Mouse (Mus musculus) lung, adult 2 months (tissue): ENCODE results near the gene Stat3. TPM values are rescaled to one million over a fixed set of nuclear protein-coding genes. Genes with fewer than 3 reads are reported as not detected.

Experiments
- DNase-seq: peaks from one replicate; pipeline ENCODE4 v3.0.0; 2022
- H3K4me1 ChIP-seq: fragments of 200-500 bp; 2 replicates; pipeline ENCODE4 v1.6.1; 2011; ENCODE audit warnings: low read length; ENCODE audit not compliant: control insufficient read depth, insufficient read depth
- H3K4me3 ChIP-seq: fragments of 200-500 bp; replicated peaks from 2 replicates; pipeline ENCODE3; 2011; ENCODE audit warnings: low read depth, mild to moderate bottlenecking, control low read depth, low read length; ENCODE audit errors: extremely low read depth
- CTCF ChIP-seq: fragments of 200-500 bp; IDR thresholded peaks from 2 replicates; pipeline ENCODE4 v1.5.1; 2011; ENCODE audit warnings: mild to moderate bottlenecking, low read length, control low read depth; ENCODE audit not compliant: insufficient read depth
- POLR2A ChIP-seq: fragments of 200-500 bp; IDR thresholded peaks from 2 replicates; pipeline ENCODE4 v1.6.1; 2011; ENCODE audit warnings: low read depth, mild to moderate bottlenecking, control low read depth, low read length, borderline replicate concordance; ENCODE audit errors: extremely low read depth
- WGBS: fragments of 180-500 bp; shearing (Covaris S2); methylation state at CpG from one replicate; pipeline ENCODE4 v1.1.7; 2018; 5-methylcytosine and 5-hydroxymethylcytosine counted together
- polyA plus RNA-seq: library from polyadenylated mRNA; depleted of rRNA; stranded (reverse); fragments of >200 nt; gene quantifications from 2 replicates; pipeline ENCODE4 v1.2.3, GENCODE M21; 2012

The Stat3 gene
- polyA plus RNA-seq, 1 experiment, result 147 TPM

DNA sequence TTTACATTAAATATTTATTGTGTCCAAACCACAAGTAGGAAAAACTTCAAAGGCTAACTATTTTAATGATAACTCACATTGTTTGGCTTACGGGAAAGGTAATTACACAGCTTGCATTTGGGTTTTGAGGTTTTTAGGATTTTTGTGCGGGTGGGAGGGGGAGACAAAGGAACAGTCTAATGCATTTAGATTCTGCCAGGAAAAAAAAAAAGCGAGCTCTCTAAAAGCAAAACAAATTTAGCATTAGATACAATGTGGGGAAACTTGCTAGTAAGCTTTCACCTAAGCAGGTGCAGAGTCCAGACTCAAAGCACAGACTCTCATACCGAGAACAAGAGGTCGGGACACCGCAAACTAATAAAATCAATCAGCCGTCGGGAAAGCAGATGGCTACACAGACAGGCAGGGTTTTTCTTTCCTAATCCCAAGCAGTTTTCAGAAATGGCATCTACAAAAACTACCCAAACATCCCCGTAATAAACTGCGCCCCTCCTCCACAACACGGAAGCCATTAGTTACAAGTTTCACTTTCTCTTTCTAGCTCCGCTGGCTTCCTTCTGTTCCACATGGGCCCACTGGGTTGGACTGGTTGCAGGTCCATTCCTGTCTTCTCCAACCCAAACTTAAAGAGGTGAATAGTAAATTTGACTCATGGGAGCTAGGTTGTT lies 8.0 kb downstream of the Stat3 start:
- DNase-seq, result peak; percentile 42
- WGBS, result 21% methylated on average over 12 of the region's 12 CpGs
- H3K4me3 ChIP-seq, result peak overlapping the region; percentile 64
- peaks cover 28% of the 10 kb centered on the region for H3K4me1 ChIP-seq
- TF ChIP-seq POLR2A (no peak), CTCF (no peak)

DNA sequence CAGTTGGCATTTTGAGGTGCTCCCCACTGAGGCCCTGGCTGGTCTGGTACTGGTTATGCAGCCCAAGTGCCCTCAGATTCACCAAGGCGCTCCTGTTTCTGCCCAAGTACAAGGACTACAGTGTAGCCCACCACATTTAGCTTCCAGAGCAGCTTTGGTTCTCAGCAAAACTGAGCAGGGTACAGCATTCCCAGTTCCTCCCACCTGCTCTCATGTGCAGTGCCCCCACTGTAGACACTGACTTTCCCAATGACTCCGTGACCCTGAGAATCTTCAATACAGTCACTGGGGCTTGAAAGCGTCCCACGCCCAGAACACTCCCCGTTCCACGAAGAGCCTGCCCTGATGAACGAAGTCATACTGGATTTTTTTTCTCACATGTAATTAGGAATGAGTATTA lies 8.7 kb downstream of the Stat3 start:
- TF ChIP-seq POLR2A, result no peak
- no peak for TF ChIP-seq CTCF
- H3K4me3 ChIP-seq, result no peak overlapping the region
- peaks cover 23% of the 10 kb centered on the region for H3K4me1 ChIP-seq
- 54% methylated on average over 7 of the region's 7 CpGs for WGBS
- no peak for DNase-seq

DNA sequence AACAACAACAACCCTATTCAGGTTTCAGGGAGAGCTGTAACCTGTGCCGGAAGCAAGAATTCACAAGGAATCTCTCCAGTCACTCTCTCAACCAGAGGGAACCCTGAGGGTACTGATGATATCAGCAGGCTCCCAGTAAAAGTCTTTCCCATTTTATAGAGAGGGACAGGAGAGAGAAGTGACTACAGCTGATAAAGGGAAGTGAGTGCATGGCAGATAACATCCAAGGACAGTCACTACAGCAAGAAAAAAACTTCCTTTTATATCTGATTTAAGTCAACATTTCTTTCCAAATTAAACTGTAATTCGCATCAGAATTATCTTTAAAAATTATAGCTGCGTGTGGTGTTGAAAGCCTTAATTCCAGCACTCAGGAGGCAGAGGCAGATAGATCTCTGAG lies 12.0 kb downstream of the Stat3 start:
- TF ChIP-seq POLR2A (no peak), CTCF (no peak)
- Histone ChIP-seq H3K4me1 (peaks cover 9% of the 10 kb centered on the region), H3K4me3 (no peak overlapping the region)
- 78% methylated on average over 3 of the region's 3 CpGs for WGBS
- DNase-seq, result no peak

DNA sequence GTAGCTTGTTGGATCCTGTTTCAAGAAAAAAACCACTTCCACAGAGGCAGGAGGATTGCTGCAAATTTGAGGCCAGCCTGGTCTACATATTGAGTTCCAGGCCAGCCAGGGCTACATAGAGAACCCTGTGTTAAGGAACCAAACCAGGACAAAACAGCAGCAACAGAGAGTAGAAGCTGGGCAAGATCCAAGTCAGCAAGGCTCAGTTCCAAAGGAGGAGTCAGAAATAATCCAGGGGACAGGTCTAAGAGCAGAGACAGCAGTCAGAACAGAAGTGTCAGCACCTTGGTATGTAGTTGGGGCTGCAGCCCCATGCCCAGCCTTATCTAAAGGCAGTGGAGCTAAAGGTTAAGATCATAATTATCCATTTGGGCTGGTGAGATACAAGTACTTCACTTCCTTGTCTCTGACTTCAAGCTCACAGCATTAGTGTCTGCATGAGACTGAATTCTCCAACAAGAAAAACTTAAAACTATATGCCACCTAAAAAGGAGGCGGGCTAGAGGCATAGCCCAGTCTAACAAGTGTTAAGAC lies 14.9 kb downstream of the Stat3 start:
- no peak for DNase-seq
- WGBS, result 97% methylated on average over 1 of the region's 1 CpGs
- no peaks in the 10 kb centered on the region; the same call in 1 of the 2 replicates for H3K4me1 ChIP-seq
- no peak for TF ChIP-seq POLR2A
- no peak for TF ChIP-seq CTCF
- H3K4me3 ChIP-seq, result no peak overlapping the region

DNA sequence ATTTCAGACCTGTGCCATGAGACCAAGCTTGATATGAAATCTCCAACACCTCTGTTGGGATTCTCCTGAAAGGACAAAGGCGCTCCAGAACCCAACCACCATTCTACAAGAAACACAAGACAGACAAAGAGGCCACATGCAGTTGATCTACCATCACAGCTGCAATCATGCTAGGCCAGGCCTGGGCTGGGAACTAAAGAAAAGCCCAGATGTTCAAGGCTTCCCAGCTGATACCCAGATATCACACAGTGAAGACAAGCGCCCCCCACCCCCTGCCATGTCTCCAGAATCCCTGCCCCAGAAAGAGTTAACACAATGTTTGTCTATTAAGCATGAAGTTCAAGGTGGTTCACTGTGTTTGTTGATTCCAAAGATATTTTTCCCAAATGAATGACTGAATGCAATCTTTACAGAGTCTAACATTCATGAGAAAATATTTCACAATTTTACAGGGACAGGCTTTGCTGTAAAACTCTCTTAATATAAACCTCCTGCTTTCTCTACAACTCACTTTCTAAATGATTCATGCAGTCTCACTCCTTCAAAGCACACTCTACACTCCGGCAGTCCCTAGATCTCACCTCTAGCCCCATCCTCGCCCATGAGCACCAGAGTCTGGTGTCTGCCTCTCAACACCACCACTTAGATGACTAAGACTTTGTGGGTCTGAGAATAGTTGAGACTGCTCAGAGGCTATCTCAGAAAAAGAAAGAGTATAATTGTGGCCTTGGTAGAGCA lies 18.3 kb downstream of the Stat3 start:
- DNase-seq, result no peak

DNA sequence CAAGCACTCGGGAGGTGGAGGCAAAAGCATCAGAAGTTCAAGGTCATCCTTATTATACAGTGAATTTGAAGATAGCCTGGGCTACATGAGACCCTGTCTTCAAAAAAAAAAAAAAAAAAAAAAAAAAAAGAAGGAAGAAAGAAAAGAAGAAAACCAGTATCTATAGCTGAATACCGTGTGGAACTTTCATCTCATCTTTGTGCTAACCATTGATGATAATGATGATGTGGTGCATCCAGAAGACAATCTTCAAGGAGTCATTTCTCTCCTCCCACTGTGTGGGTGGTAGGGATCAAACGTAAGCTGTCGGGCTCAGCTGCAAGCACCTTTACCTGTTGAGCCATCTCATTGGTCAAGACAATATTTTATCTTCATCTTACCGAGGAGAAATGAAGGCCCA lies 21.3 kb downstream of the Stat3 start:
- TF ChIP-seq CTCF (no peak), POLR2A (no peak)
- H3K4me1 ChIP-seq, result peaks cover 5% of the 10 kb centered on the region
- DNase-seq, result no peak
- H3K4me3 ChIP-seq, result no peak overlapping the region
- WGBS, result 86% methylated on average over 5 of the region's 5 CpGs

More for the DNA sequence above, 18.3 kb downstream of the Stat3 start:
- Histone ChIP-seq H3K4me1 (no peaks in the 10 kb centered on the region), H3K4me3 (no peak overlapping the region)
- no peak for TF ChIP-seq POLR2A
- TF ChIP-seq CTCF, result no peak
- 82% methylated on average over 4 of the region's 4 CpGs for WGBS

DNA sequence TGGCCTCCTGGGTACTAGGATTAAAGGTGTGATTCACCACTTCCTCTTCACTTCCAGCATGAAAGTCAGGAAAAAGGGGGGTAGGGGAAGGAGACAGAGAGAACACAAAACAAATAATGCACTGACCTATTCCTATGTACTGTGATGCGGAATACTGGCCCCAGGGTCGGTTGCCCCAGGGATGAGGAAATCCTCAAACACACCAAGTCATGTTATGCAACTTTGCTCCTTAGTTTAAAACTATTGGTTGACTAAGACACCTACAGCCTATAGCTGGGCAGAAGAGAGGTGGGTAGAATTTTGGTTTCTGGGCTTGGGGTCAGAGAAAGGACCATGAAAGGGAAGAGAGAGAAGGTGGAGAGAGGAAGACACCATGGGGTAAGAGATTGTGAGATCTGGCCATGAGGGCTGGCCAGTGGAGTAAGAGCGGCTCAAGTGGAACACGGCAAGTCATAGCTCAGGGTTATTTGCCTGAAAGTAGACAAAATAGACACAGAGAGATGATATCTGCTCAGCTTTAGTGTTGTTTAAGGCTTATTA lies 22.8 kb downstream of the Stat3 start:
- Histone ChIP-seq H3K4me1 (peaks cover 14% of the 10 kb centered on the region), H3K4me3 (no peak overlapping the region)
- DNase-seq, result no peak
- 73% methylated on average over 4 of the region's 4 CpGs for WGBS
- TF ChIP-seq POLR2A, result no peak
- no peak for TF ChIP-seq CTCF

DNA sequence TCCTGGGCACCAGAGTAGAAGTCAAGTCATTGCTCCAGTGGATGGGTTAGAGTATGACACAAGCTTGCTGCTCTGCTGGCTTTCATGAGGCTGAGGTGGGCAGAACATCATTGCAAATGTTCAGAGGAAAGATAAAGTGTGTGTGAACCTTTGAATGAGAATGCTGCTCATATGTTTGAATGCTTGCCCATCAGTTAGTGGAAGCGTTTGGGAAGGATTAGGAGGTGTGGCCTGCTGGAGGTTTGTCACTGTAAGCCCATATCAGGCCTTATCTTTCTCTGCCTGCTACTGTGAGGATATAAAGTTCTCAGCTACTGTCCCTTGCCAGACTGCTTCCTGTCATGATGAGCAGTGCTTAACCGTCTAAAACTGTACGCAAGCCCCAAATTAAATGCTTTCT lies 24.3 kb downstream of the Stat3 start:
- 81% methylated on average over 3 of the region's 3 CpGs for WGBS
- Histone ChIP-seq H3K4me1 (peaks cover 14% of the 10 kb centered on the region), H3K4me3 (no peak overlapping the region)
- no peak for DNase-seq
- no peak for TF ChIP-seq POLR2A
- no peak for TF ChIP-seq CTCF

DNA sequence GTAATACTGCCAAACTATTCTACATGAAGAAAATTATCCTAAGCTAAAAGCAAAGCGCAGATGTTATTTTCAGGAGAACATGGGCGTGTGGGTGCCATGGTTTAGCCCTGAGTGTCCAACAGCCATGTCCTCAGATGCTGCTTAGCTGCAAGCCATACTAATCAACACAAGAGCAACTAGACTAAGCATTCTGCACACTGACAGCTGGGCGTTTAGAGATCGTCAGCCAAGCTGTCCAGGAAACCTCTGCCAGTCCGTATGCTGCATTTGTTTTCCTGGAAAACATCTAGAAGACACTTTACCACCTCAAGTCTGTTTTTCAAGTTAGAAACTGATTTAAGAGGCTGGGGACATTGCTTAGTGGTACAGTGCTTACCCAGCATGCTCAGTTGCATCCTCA lies 24.9 kb downstream of the Stat3 start:
- TF ChIP-seq POLR2A (no peak), CTCF (no peak)
- 65% methylated on average over 5 of the region's 5 CpGs for WGBS

More for the DNA sequence above, 24.9 kb downstream of the Stat3 start:
- DNase-seq, result no peak
- no peak overlapping the region for H3K4me3 ChIP-seq
- peaks cover 14% of the 10 kb centered on the region for H3K4me1 ChIP-seq
